Mouse (Mus musculus) heart, embryonic 12.5 days (tissue): ENCODE measurements around the gene Rragc. TPM values are rescaled to one million over a fixed set of nuclear protein-coding genes. Genes with fewer than 3 reads are reported as not detected.

Experiments
- polyA plus RNA-seq: library from polyadenylated mRNA; unstranded; fragments of >200 nt; fragmentation: Nextera tagmentation; extraction: Ambion mirVana; gene quantifications from 2 replicates; pipeline ENCODE4 v1.2.1, GENCODE M21; 2016

Gene Rragc
- polyA plus RNA-seq, 1 experiment from 2014 or later, result 50.1 TPM

Other genes with a start within 250 kb of the Rragc start
- gene Macf1, start 233.1 kb upstream of the Rragc start, polyA plus RNA-seq, result 69.9 and 79.4 TPM in 2 replicates
- 484 and 498 TPM in 2 replicates for gene Ndufs5, start 199.2 kb upstream of the Rragc start, polyA plus RNA-seq
- 65.6 TPM in 2 replicates for gene Akirin1, start 167.1 kb upstream of the Rragc start, polyA plus RNA-seq
- 2.2 and 3.4 TPM in 2 replicates for gene Rhbdl2, start 129.6 kb upstream of the Rragc start, polyA plus RNA-seq
- gene 4933427I04Rik, start 57.8 kb upstream of the Rragc start, polyA plus RNA-seq, result not detected in 2 replicates
- 65.6 and 69.9 TPM in 2 replicates for gene Mycbp, start 12.6 kb upstream of the Rragc start, polyA plus RNA-seq
- gene 4930535I16Rik, start 576 bp downstream of the Rragc start, polyA plus RNA-seq, result not detected in 2 replicates